ENCODE assay signal across 15 mouse cellular contexts in the genomic region with DNA sequence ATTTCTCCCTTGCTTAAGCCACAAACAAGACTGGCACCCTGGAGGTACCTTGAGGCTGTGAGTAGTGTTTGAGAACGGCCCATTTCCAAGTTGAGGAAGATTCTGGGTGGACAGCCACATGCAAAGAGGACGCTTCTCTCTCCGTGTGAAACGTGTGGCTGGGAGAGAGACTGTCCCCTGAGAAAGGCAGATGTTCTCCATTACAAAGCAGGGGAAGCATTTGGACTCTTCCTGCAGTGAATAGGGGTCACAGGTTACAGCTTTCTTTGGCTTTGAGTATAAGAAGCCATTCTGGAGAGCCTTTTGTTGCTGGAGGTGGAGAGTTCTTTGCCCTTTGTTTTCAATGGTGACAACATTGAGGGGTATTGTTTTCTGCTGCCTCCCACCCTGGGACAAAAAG. TPM values are rescaled to one million over a fixed set of nuclear protein-coding genes. Genes with fewer than 3 reads are reported as not detected.
DNase-seq lines count a peak whose midpoint lies in the region; ATAC-seq and TF ChIP-seq lines count a peak whose summit lies in the region.
"Had no signal": no experiment of that assay in that cellular context is flagged by ENCODE, and none has a peak within 500 bp of the region (broad histone marks: within the 10 kb centered on the region; RNA-seq: fewer than 3 reads in every experiment).

No protein-coding gene starts in this region.

- no peaks in the 10 kb centered on the region for H3K9me3 ChIP-seq in heart, embryonic 15.5 days (replicated peaks)
- H3K9me3 ChIP-seq in heart, embryonic 11.5 days (replicated peaks; ENCODE audit: control insufficient read depth, low read length), result no peaks in the 10 kb centered on the region
- no peaks in the 10 kb centered on the region for H3K9me3 ChIP-seq in lung, embryonic 14.5 days (ENCODE audit: low read depth, low read length)
- H3K9me3 ChIP-seq: limb, embryonic 13.5 days; liver, embryonic 15.5 days had no signal

- no peak for TF ChIP-seq POLR2A in lung, adult 2 months (IDR thresholded peaks at IDR 0.05; ENCODE audit: borderline replicate concordance, extremely low read depth, low read depth, low read length)

- no peak for TF ChIP-seq CTCF in lung, embryonic 14.5 days (IDR thresholded peaks at IDR 0.05; ENCODE audit: low read depth)
- TF ChIP-seq CTCF in lung, adult 2 months (IDR thresholded peaks at IDR 0.05; ENCODE audit: insufficient read depth, low read length), result no peak

- H3K4me3 ChIP-seq in heart, embryonic 15.5 days, result no peak overlapping the region
- H3K4me3 ChIP-seq in heart, embryonic 11.5 days (ENCODE audit: low read depth, low read length), result no peak overlapping the region
- no peak overlapping the region for H3K4me3 ChIP-seq in lung, embryonic 14.5 days (ENCODE audit: low read depth, low read length)
- no peak overlapping the region for H3K4me3 ChIP-seq in lung, adult 2 months (replicated peaks; ENCODE audit: extremely low read depth, low read depth, low read length)
- H3K4me3 ChIP-seq: limb, embryonic 13.5 days; liver, embryonic 15.5 days had no signal

- 48% methylated on average over 4 of the region's 4 CpGs for WGBS in heart, embryonic 15.5 days
- WGBS in heart, embryonic 11.5 days (ENCODE audit: insufficient replicate concordance), result 45% methylated on average over 4 of the region's 4 CpGs
- 39% methylated on average over 4 of the region's 4 CpGs for WGBS in lung, embryonic 14.5 days
- WGBS in lung, adult 2 months, result 68% methylated on average over 4 of the region's 4 CpGs

- H3K27me3 ChIP-seq in heart, embryonic 15.5 days, result no peaks in the 10 kb centered on the region
- no peaks in the 10 kb centered on the region for H3K27me3 ChIP-seq in heart, embryonic 11.5 days (ENCODE audit: control insufficient read depth, insufficient read depth, low read length)
- no peaks in the 10 kb centered on the region for H3K27me3 ChIP-seq in lung, embryonic 14.5 days (ENCODE audit: insufficient read depth, low read length)
- H3K27me3 ChIP-seq: limb, embryonic 13.5 days; liver, embryonic 15.5 days had no signal

- H3K4me2 ChIP-seq in heart, embryonic 15.5 days, result no peak overlapping the region
- H3K4me2 ChIP-seq in heart, embryonic 11.5 days, result no peak overlapping the region
- no peak overlapping the region for H3K4me2 ChIP-seq in lung, embryonic 14.5 days
- H3K4me2 ChIP-seq: limb, embryonic 13.5 days; liver, embryonic 15.5 days had no signal

- no peaks in the 10 kb centered on the region for H3K36me3 ChIP-seq in heart, embryonic 15.5 days
- H3K36me3 ChIP-seq in heart, embryonic 11.5 days (ENCODE audit: control insufficient read depth, insufficient read depth, low read length), result no peaks in the 10 kb centered on the region
- H3K36me3 ChIP-seq in lung, embryonic 14.5 days (ENCODE audit: insufficient read depth), result no peaks in the 10 kb centered on the region
- H3K36me3 ChIP-seq: limb, embryonic 13.5 days; liver, embryonic 15.5 days had no signal

- peak overlapping the region; percentile 87 for H3K27ac ChIP-seq in heart, embryonic 15.5 days
- H3K27ac ChIP-seq in heart, embryonic 11.5 days (ENCODE audit: low read depth, low read length), result no peak overlapping the region
- peak overlapping the region; percentile 34; the same call in 1 of the 2 replicates for H3K27ac ChIP-seq in lung, embryonic 14.5 days (ENCODE audit: low read depth)
- H3K27ac ChIP-seq: liver, embryonic 15.5 days had no signal

- no peak overlapping the region for H3K9ac ChIP-seq in heart, embryonic 15.5 days
- no peak overlapping the region for H3K9ac ChIP-seq in heart, embryonic 11.5 days (ENCODE audit: low read depth, low read length)
- no peak overlapping the region for H3K9ac ChIP-seq in lung, embryonic 14.5 days
- H3K9ac ChIP-seq: limb, embryonic 13.5 days; liver, embryonic 15.5 days had no signal

- peak; percentile 60 for DNase-seq in lung, embryonic 14.5 days
- DNase-seq in lung, adult 2 months, result no peak
- peak; percentile 84 for DNase-seq in R1 (ENCODE audit: low read depth, low spot score)
- DNase-seq in embryo, embryonic 10.5 days (ENCODE audit: low spot score), result peak; percentile 85
- DNase-seq in Muller cell, postnatal 12 days (ENCODE audit: inconsistent ontology term), result no peak
- DNase-seq: adrenal gland, postnatal 25 days; cerebellum, postnatal 14 days; thymus, adult 2 months had no signal

- H3K4me1 ChIP-seq in heart, embryonic 15.5 days (replicated peaks), result peaks cover 48% of the 10 kb centered on the region
- peaks cover 31% of the 10 kb centered on the region for H3K4me1 ChIP-seq in heart, embryonic 11.5 days (ENCODE audit: control insufficient read depth, insufficient read depth, low read length)
- peaks cover 16% of the 10 kb centered on the region; the same call in 1 of the 2 replicates for H3K4me1 ChIP-seq in lung, embryonic 14.5 days (ENCODE audit: insufficient read depth)
- H3K4me1 ChIP-seq in lung, adult 2 months (ENCODE audit: control insufficient read depth, insufficient read depth, low read length), result no peaks in the 10 kb centered on the region
- H3K4me1 ChIP-seq: liver, embryonic 15.5 days had no signal

- ATAC-seq in heart, embryonic 15.5 days (replicated peaks; ENCODE audit: insufficient number of reproducible peaks, insufficient read depth, low FRiP score, low read depth), result no peak
- ATAC-seq in heart, embryonic 11.5 days (replicated peaks; ENCODE audit: insufficient number of reproducible peaks, low FRiP score, low TSS enrichment), result no peak
- ATAC-seq in lung, embryonic 14.5 days (ENCODE audit: insufficient read depth), result no peak
- ATAC-seq: activated CD4-positive, CD25-positive, alpha-beta regulatory T cell, adult 4 months; forebrain, embryonic 14.5 days; hindbrain, postnatal 0 days had no signal

RNA-seq across cellular contexts. Expression of gene Akap2, which starts 48.3 kb away (rescaled TPM):
- polyA plus RNA-seq in heart, embryonic 15.5 days (2015; fragmentation: Nextera tagmentation; extraction: Ambion mirVana), result 40.0 and 48.5 TPM in 2 replicates
- 43.4 and 45.9 TPM in 2 replicates for polyA plus RNA-seq in heart, embryonic 11.5 days (2014; fragmentation: Nextera tagmentation; extraction: Ambion mirVana)
- 51.9 and 52.6 TPM in 2 replicates for polyA plus RNA-seq in lung, embryonic 14.5 days (2014; fragmentation: Nextera tagmentation; extraction: Ambion mirVana)
- 348 and 349 TPM in 2 replicates for polyA plus RNA-seq in lung, adult 2 months (2012; rRNA removed)

Comparison
In these comparisons a context has a peak if more than half of its experiments do, and no peak if none do; other contexts are left out.
1. DNase-seq: peak in lung, embryonic 14.5 days (single experiment), R1 (single experiment) and embryo, embryonic 10.5 days (single experiment); none in lung, adult 2 months (single experiment) and Muller cell, postnatal 12 days (single experiment).